Mouse (Mus musculus) stomach, embryonic 16.5 days (tissue): Measurements from ENCODE around the gene Ech1. TPM values are rescaled to one million over a fixed set of nuclear protein-coding genes. Genes with fewer than 3 reads are reported as not detected.

Experiments used
- polyA plus RNA-seq: library from polyadenylated mRNA; unstranded; fragments of >200 nt; fragmentation: Nextera tagmentation; extraction: Ambion mirVana; gene quantifications from 2 replicates; pipeline ENCODE4 v1.2.1, GENCODE M21; 2015

The Ech1 gene
- polyA plus RNA-seq, 1 experiment from 2014 or later = 230 TPM

Other genes starting within 250 kb of the Ech1 start
- gene Samd4b, start 227.1 kb upstream of the Ech1 start, polyA plus RNA-seq = 10.9 and 11.2 TPM in 2 replicates
- 54.8 and 64.4 TPM in 2 replicates for gene Pak4, start 227.0 kb upstream of the Ech1 start, polyA plus RNA-seq
- gene Acp7, start 193.9 kb upstream of the Ech1 start, polyA plus RNA-seq = 0.16 TPM in 1 of 2 replicates, not detected in the other
- 3.8 and 4.8 TPM in 2 replicates for gene Fbxo27, start 132.4 kb upstream of the Ech1 start, polyA plus RNA-seq
- gene Fbxo17, start 108.4 kb upstream of the Ech1 start, polyA plus RNA-seq = 9.0 and 9.1 TPM in 2 replicates
- 117 and 135 TPM in 2 replicates for gene Mrps12, start 83.4 kb upstream of the Ech1 start, polyA plus RNA-seq
- 22.4 and 22.9 TPM in 2 replicates for gene Sars2, start 83.2 kb upstream of the Ech1 start, polyA plus RNA-seq
- 0.30 TPM in 1 of 2 replicates, not detected in the other for gene Ccer2, start 69.0 kb upstream of the Ech1 start, polyA plus RNA-seq
- 62.1 and 63.7 TPM in 2 replicates for gene Sirt2, start 58.5 kb upstream of the Ech1 start, polyA plus RNA-seq
- gene Nfkbib, start 57.7 kb upstream of the Ech1 start, polyA plus RNA-seq = 37.2 and 38.9 TPM in 2 replicates
- gene Rinl, start 36.2 kb upstream of the Ech1 start, polyA plus RNA-seq = 5.0 and 5.9 TPM in 2 replicates
- gene Hnrnpl, start 16.7 kb upstream of the Ech1 start, polyA plus RNA-seq = 170 and 200 TPM in 2 replicates
- gene Lgals4, start 8.6 kb downstream of the Ech1 start, polyA plus RNA-seq = 353 and 382 TPM in 2 replicates
- gene Lgals7, start 38.6 kb downstream of the Ech1 start, polyA plus RNA-seq = 5.8 and 9.9 TPM in 2 replicates
- 0.56 and 0.59 TPM in 2 replicates for gene Capn12, start 56.2 kb downstream of the Ech1 start, polyA plus RNA-seq
- gene Actn4, start 137.1 kb downstream of the Ech1 start, polyA plus RNA-seq = 413 and 449 TPM in 2 replicates
- gene Eif3k, start 156.6 kb downstream of the Ech1 start, polyA plus RNA-seq = 339 and 345 TPM in 2 replicates
- gene Map4k1, start 156.8 kb downstream of the Ech1 start, polyA plus RNA-seq = 7.9 and 8.4 TPM in 2 replicates